Mouse (Mus musculus) hindbrain, embryonic 11.5 days (tissue): ENCODE results near the gene Olfr313. TPM values are rescaled to one million over a fixed set of nuclear protein-coding genes. Genes with fewer than 3 reads are reported as not detected.
A peak's percentile ranks its signal among the peaks of the same experiment; 100 is the strongest.
"Not testable (repeated sequence)": the region's sequence is repeated elsewhere in the genome, so short reads cannot be mapped to it uniquely, and the experiment has no call there.

Experiments
- ATAC-seq: fragments of 200-750 bp; cut with Nextera tagmentation; 2 replicates; pipeline ENCODE4 v1.8.0; 2017; ENCODE audit warnings: mild to moderate bottlenecking, moderate TSS enrichment, moderate library complexity; ENCODE audit not compliant: low FRiP score
- DNase-seq: peaks from one replicate; pipeline ENCODE4 v3.0.0-alpha.2; 2015; ENCODE audit warnings: low spot score
- H3K27ac ChIP-seq: fragments of 300-500 bp; sonication (generic); 2 replicates; pipeline ENCODE4 v1.5.1; 2014; ENCODE audit warnings: mild to moderate bottlenecking, low read depth, low read length
- H3K27me3 ChIP-seq: fragments of 300-500 bp; sonication (generic); 2 replicates; pipeline ENCODE4 v1.6.1; 2014; ENCODE audit warnings: mild to moderate bottlenecking, low read length, moderate library complexity, mixed read lengths; ENCODE audit not compliant: control insufficient read depth, insufficient read depth
- H3K36me3 ChIP-seq: fragments of 300-500 bp; sonication (generic); 2 replicates; pipeline ENCODE4 v1.6.1; 2014; ENCODE audit warnings: mild to moderate bottlenecking, low read length, moderate library complexity, mixed read lengths; ENCODE audit not compliant: control insufficient read depth, insufficient read depth
- H3K4me1 ChIP-seq: fragments of 300-500 bp; sonication (generic); replicated peaks from 2 replicates; pipeline ENCODE4 v1.6.1; 2014; ENCODE audit warnings: low read length, mixed read lengths; ENCODE audit not compliant: control insufficient read depth, insufficient read depth
- H3K4me2 ChIP-seq: fragments of 300-500 bp; sonication (generic); replicated peaks from 2 replicates; pipeline ENCODE4 v1.6.1; 2014; ENCODE audit warnings: mild to moderate bottlenecking, low read depth, low read length
- H3K4me3 ChIP-seq: fragments of 300-500 bp; sonication (generic); 2 replicates; pipeline ENCODE4 v1.5.1; 2014; ENCODE audit warnings: low read depth, low read length
- H3K9ac ChIP-seq: fragments of 300-500 bp; sonication (generic); 2 replicates; pipeline ENCODE4 v1.6.1; 2014; ENCODE audit warnings: low read depth, low read length
- H3K9me3 ChIP-seq: fragments of 300-500 bp; sonication (generic); 2 replicates; pipeline ENCODE4 v1.6.1; 2016; ENCODE audit warnings: low read length; ENCODE audit not compliant: control insufficient read depth
- WGBS: fragments of 180-500 bp; shearing (Covaris S2); extraction: QIAGEN DNeasy Blood & Tissue Kit; methylation state at CpG from one replicate; pipeline ENCODE4 v1.1.7; 2014; 5-methylcytosine and 5-hydroxymethylcytosine counted together
- polyA plus RNA-seq: library from polyadenylated mRNA; unstranded; fragments of >200 nt; fragmentation: Nextera tagmentation; extraction: Ambion mirVana; gene quantifications from 2 replicates; pipeline ENCODE4 v1.2.1, GENCODE M21; 2014

Gene Olfr313
- polyA plus RNA-seq, 1 experiment from 2014 or later, result not detected

- no peak overlapping the region for H3K9ac ChIP-seq
- no peaks in the 10 kb centered on the region for H3K36me3 ChIP-seq
- no peak overlapping the region for H3K27ac ChIP-seq
- WGBS, result 89% methylated on average over 2 of the region's 2 CpGs
- H3K4me1 ChIP-seq, result no peaks in the 10 kb centered on the region
- no peak overlapping the region for H3K4me2 ChIP-seq
- H3K27me3 ChIP-seq, result no peaks in the 10 kb centered on the region
- no peak for ATAC-seq
- no peak for DNase-seq
- H3K9me3 ChIP-seq, result no peaks in the 10 kb centered on the region
- no peak overlapping the region for H3K4me3 ChIP-seq
Measured at GRCm38 (mm10) chr11:58795856-58796255, 18.9 kb upstream of the Olfr313 start.

- no peak overlapping the region for H3K4me2 ChIP-seq
- ATAC-seq, result no peak
- no peaks in the 10 kb centered on the region for H3K4me1 ChIP-seq
- no peak overlapping the region for H3K4me3 ChIP-seq
- no peak overlapping the region for H3K27ac ChIP-seq
- H3K9ac ChIP-seq, result no peak overlapping the region
- DNase-seq, result no peak
- WGBS, result 79% methylated on average over 7 of the region's 7 CpGs
- no peaks in the 10 kb centered on the region for H3K27me3 ChIP-seq
- no peaks in the 10 kb centered on the region for H3K36me3 ChIP-seq
- H3K9me3 ChIP-seq, result no peaks in the 10 kb centered on the region
Measured at GRCm38 (mm10) chr11:58796850-58797249, 17.9 kb upstream of the Olfr313 start.

GRCm38 (mm10) chr11:58799747-58800146 lies 15.1 kb upstream of the Olfr313 start:
- no peak overlapping the region for H3K4me2 ChIP-seq
- 79% methylated on average over 5 of the region's 5 CpGs for WGBS
- no peak for ATAC-seq
- no peak overlapping the region for H3K4me3 ChIP-seq
- no peaks in the 10 kb centered on the region for H3K4me1 ChIP-seq
- no peak for DNase-seq
- no peaks in the 10 kb centered on the region for H3K9me3 ChIP-seq
- H3K36me3 ChIP-seq, result no peaks in the 10 kb centered on the region
- no peaks in the 10 kb centered on the region for H3K27me3 ChIP-seq
- H3K27ac ChIP-seq, result no peak overlapping the region
- H3K9ac ChIP-seq, result no peak overlapping the region

GRCm38 (mm10) chr11:58801558-58802228 lies 13.1 kb upstream of the Olfr313 start, which contains the start of gene Fam183b:
Fam183b (minus strand) TSS chr11:58801960.
- DNase-seq (peak; percentile 57), ATAC-seq (peak; percentile 57)
- Histone ChIP-seq H3K4me3 (no peak within 1 kb of the TSS), H3K4me1 (no peaks in the 10 kb centered on the region), H3K9ac (no peak within 1 kb of the TSS), H3K9me3 (no peaks in the 10 kb centered on the region), H3K27ac (no peak within 1 kb of the TSS), H3K36me3 (no peaks in the 10 kb centered on the region), H3K4me2 (no peak within 1 kb of the TSS), H3K27me3 (no peaks in the 10 kb centered on the region)
- 37% methylated on average over 14 of the region's 14 CpGs for WGBS

GRCm38 (mm10) chr11:58803871-58804270 lies 10.9 kb upstream of the Olfr313 start:
- H3K27me3 ChIP-seq, result no peaks in the 10 kb centered on the region
- no peak for DNase-seq
- H3K36me3 ChIP-seq, result no peaks in the 10 kb centered on the region
- WGBS, result 72% methylated on average over 4 of the region's 4 CpGs
- no peak for ATAC-seq
- no peak overlapping the region for H3K27ac ChIP-seq
- H3K4me2 ChIP-seq, result no peak overlapping the region
- H3K9me3 ChIP-seq, result no peaks in the 10 kb centered on the region
- no peaks in the 10 kb centered on the region for H3K4me1 ChIP-seq
- no peak overlapping the region for H3K9ac ChIP-seq
- H3K4me3 ChIP-seq, result no peak overlapping the region

- no peak for ATAC-seq
- no peaks in the 10 kb centered on the region for H3K9me3 ChIP-seq
- WGBS, result 81% methylated on average over 2 of the region's 2 CpGs
Measured at GRCm38 (mm10) chr11:58804393-58804792, 10.4 kb upstream of the Olfr313 start.

GRCm38 (mm10) chr11:58812001-58812400 lies 2.8 kb upstream of the Olfr313 start:
- H3K27ac ChIP-seq, result no peak overlapping the region
- H3K4me2 ChIP-seq, result no peak overlapping the region
- 16% methylated on average over 1 of the region's 1 CpGs for WGBS
- DNase-seq, result no peak
- no peaks in the 10 kb centered on the region for H3K9me3 ChIP-seq
- no peaks in the 10 kb centered on the region for H3K4me1 ChIP-seq
- ATAC-seq, result no peak
- no peak overlapping the region for H3K4me3 ChIP-seq
- H3K36me3 ChIP-seq, result no peaks in the 10 kb centered on the region
- no peak overlapping the region for H3K9ac ChIP-seq
- H3K27me3 ChIP-seq, result no peaks in the 10 kb centered on the region

More at GRCm38 (mm10) chr11:58804393-58804792, 10.4 kb upstream of the Olfr313 start:
- Histone ChIP-seq H3K27ac (no peak overlapping the region), H3K36me3 (no peaks in the 10 kb centered on the region), H3K4me2 (no peak overlapping the region), H3K27me3 (no peaks in the 10 kb centered on the region), H3K9ac (no peak overlapping the region), H3K4me3 (no peak overlapping the region), H3K4me1 (no peaks in the 10 kb centered on the region)
- no peak for DNase-seq

- DNase-seq (no peak), ATAC-seq (no peak)
- no peaks in the 10 kb centered on the region for H3K36me3 ChIP-seq
- 96% methylated on average over 1 of the region's 1 CpGs for WGBS
- H3K4me1 ChIP-seq, result no peaks in the 10 kb centered on the region
- H3K27ac ChIP-seq, result no peak overlapping the region
- H3K4me2 ChIP-seq, result no peak overlapping the region
- no peaks in the 10 kb centered on the region for H3K9me3 ChIP-seq
- H3K9ac ChIP-seq, result no peak overlapping the region
- no peak overlapping the region for H3K4me3 ChIP-seq
- no peaks in the 10 kb centered on the region for H3K27me3 ChIP-seq
Measured at GRCm38 (mm10) chr11:58815676-58816075, 876 bp downstream of the Olfr313 start.

GRCm38 (mm10) chr11:58828937-58829336 lies 14.1 kb downstream of the Olfr313 start, which contains the start of gene Olfr312:
Olfr312 (plus strand) TSS chr11:58829237.
- H3K9me3 ChIP-seq, DNase-seq, H3K4me1 ChIP-seq, H3K9ac ChIP-seq, H3K4me2 ChIP-seq, H3K27ac ChIP-seq, H3K27me3 ChIP-seq, H3K4me3 ChIP-seq, H3K36me3 ChIP-seq, ATAC-seq: not testable (repeated sequence)
